Mouse (Mus musculus): ENCODE data around the gene Cpt1c. TPM values are rescaled to one million over a fixed set of nuclear protein-coding genes. Genes with fewer than 3 reads are reported as not detected.
"Not testable (repeated sequence)": the region's sequence is repeated elsewhere in the genome, so short reads cannot be mapped to it uniquely, and the experiment has no call there.

Gene Cpt1c
- total RNA-seq (2021), result 100 to 1,000 TPM; 115 to 116 TPM
- long read RNA-seq, experiment 1, transcript Cpt1c-201 (19 exons, 2,793 nt), result major isoform, 84 of 185 reads
- long read RNA-seq, experiment 1, transcript Cpt1c-206 (19 exons, 2,716 nt), result minor isoform, 7 of 185 reads
- long read RNA-seq, experiment 1, partial matches to known transcripts, result 39 of 185 reads
- long read RNA-seq, experiment 1, other reads (novel, unspliced or antisense), result 55 of 185 reads
- long read RNA-seq, experiment 2, transcript Cpt1c-201 (19 exons, 2,793 nt), result major isoform, 71 of 196 reads
- long read RNA-seq, experiment 2, transcript Cpt1c-206 (19 exons, 2,716 nt), result minor isoform, 6 of 196 reads
- long read RNA-seq, experiment 2, partial matches to known transcripts, result 71 of 196 reads
- long read RNA-seq, experiment 2, other reads (novel, unspliced or antisense), result 48 of 196 reads

- peak; percentile 86 to 93 for DNase-seq (ENCODE audit: low spot score in 2 of 2)
These were observed at the start of gene Cpt1c for GRCm38 (mm10) chr7:44974383-44975116. Gene Cpt1c, minus strand, starts transcription at chr7:44974851.

- not testable (repeated sequence) for DNase-seq (ENCODE audit: low spot score in 2 of 2)
These were observed 49.1 kb upstream of the Cpt1c start for GRCm38 (mm10) chr7:45023711-45024110.

- no peak for DNase-seq (ENCODE audit: low spot score in 2 of 2)
These were observed 45.6 kb upstream of the Cpt1c start for GRCm38 (mm10) chr7:45020225-45020624.

GRCm38 (mm10) chr7:45019031-45019571, 44.5 kb upstream of the Cpt1c start:
- DNase-seq (ENCODE audit: low spot score in 2 of 2), result no peak

- DNase-seq (ENCODE audit: low spot score in 2 of 2), result peak; percentile 68 to 93
These were observed 42.8 kb upstream of the Cpt1c start, which contains the start of gene Rras for GRCm38 (mm10) chr7:45017242-45018061. Gene Rras, plus strand, starts transcription at chr7:45017961.

GRCm38 (mm10) chr7:45016761-45017160, 42.1 kb upstream of the Cpt1c start:
- no peak for DNase-seq (ENCODE audit: low spot score in 2 of 2)

GRCm38 (mm10) chr7:45015957-45016612, 41.4 kb upstream of the Cpt1c start, which contains the start of gene Scaf1:
Gene Scaf1, minus strand, starts transcription at chr7:45016363.
- peak; percentile 99 to 100 for DNase-seq (ENCODE audit: low spot score in 2 of 2)

GRCm38 (mm10) chr7:45015344-45015956, 40.8 kb upstream of the Cpt1c start:
- no peak for DNase-seq (ENCODE audit: low spot score in 2 of 2)

GRCm38 (mm10) chr7:45014096-45014451, 39.4 kb upstream of the Cpt1c start:
- no peak for DNase-seq (ENCODE audit: low spot score in 2 of 2)

- DNase-seq (ENCODE audit: low spot score in 2 of 2), result no peak
These were observed 38.9 kb upstream of the Cpt1c start for GRCm38 (mm10) chr7:45013366-45014095.

- no peak for DNase-seq (ENCODE audit: low spot score in 2 of 2)
These were observed 38.2 kb upstream of the Cpt1c start for GRCm38 (mm10) chr7:45012824-45013223.

- DNase-seq (ENCODE audit: low spot score in 2 of 2), result no peak
These were observed 37.4 kb upstream of the Cpt1c start for GRCm38 (mm10) chr7:45012011-45012410.

- no peak for DNase-seq (ENCODE audit: low spot score in 2 of 2)
These were observed 33.8 kb upstream of the Cpt1c start for GRCm38 (mm10) chr7:45008411-45008810.

GRCm38 (mm10) chr7:45007846-45008245, 33.2 kb upstream of the Cpt1c start:
- no peak for DNase-seq (ENCODE audit: low spot score in 2 of 2)

- DNase-seq (ENCODE audit: low spot score in 2 of 2), result no peak
These were observed 32.5 kb upstream of the Cpt1c start for GRCm38 (mm10) chr7:45007141-45007540.

GRCm38 (mm10) chr7:45006503-45006902, 31.9 kb upstream of the Cpt1c start:
- no peak for DNase-seq (ENCODE audit: low spot score in 2 of 2)

- DNase-seq (ENCODE audit: low spot score in 2 of 2), result no peak
These were observed 30.8 kb upstream of the Cpt1c start for GRCm38 (mm10) chr7:45005321-45005992.

GRCm38 (mm10) chr7:45004546-45004945, 29.9 kb upstream of the Cpt1c start:
- DNase-seq (ENCODE audit: low spot score in 2 of 2), result no peak

- no peak for DNase-seq (ENCODE audit: low spot score in 2 of 2)
These were observed 27.8 kb upstream of the Cpt1c start for GRCm38 (mm10) chr7:45002440-45002839.
